Mouse (Mus musculus) forebrain, embryonic 13.5 days (tissue): Measurements from ENCODE around the gene Ly9. TPM values are rescaled to one million over a fixed set of nuclear protein-coding genes. Genes with fewer than 3 reads are reported as not detected.

Source experiments
- ATAC-seq: fragments of 200-750 bp; cut with Nextera tagmentation; 2 replicates; pipeline ENCODE4 v1.8.0; 2017
- H3K27ac ChIP-seq: fragments of 300-500 bp; sonication (generic); 2 replicates; pipeline ENCODE4 v1.5.1; 2015; ENCODE audit warnings: inconsistent platforms, mild to moderate bottlenecking, moderate library complexity
- H3K27me3 ChIP-seq: fragments of 300-500 bp; sonication (generic); 2 replicates; pipeline ENCODE4 v1.6.1; 2015; ENCODE audit warnings: mild to moderate bottlenecking, inconsistent platforms
- H3K36me3 ChIP-seq: fragments of 300-500 bp; sonication (generic); 2 replicates; pipeline ENCODE4 v1.6.1; 2015; ENCODE audit warnings: mild to moderate bottlenecking, inconsistent platforms; ENCODE audit not compliant: poor library complexity, severe bottlenecking
- H3K4me1 ChIP-seq: fragments of 300-500 bp; sonication (generic); 2 replicates; pipeline ENCODE4 v1.6.1; 2015; ENCODE audit warnings: inconsistent platforms
- H3K4me2 ChIP-seq: fragments of 300-500 bp; sonication (generic); 2 replicates; pipeline ENCODE4 v1.6.1; 2015; ENCODE audit warnings: inconsistent platforms, mild to moderate bottlenecking, moderate library complexity
- H3K4me3 ChIP-seq: fragments of 300-500 bp; sonication (generic); 2 replicates; pipeline ENCODE4 v1.5.1; 2015; ENCODE audit warnings: mild to moderate bottlenecking, inconsistent platforms
- H3K9ac ChIP-seq: fragments of 300-500 bp; sonication (generic); 2 replicates; pipeline ENCODE4 v1.6.1; 2015; ENCODE audit warnings: mild to moderate bottlenecking, inconsistent platforms
- H3K9me3 ChIP-seq: fragments of 300-500 bp; sonication (generic); replicated peaks from 2 replicates; pipeline ENCODE4 v1.6.1; 2016; ENCODE audit warnings: inconsistent platforms
- WGBS: fragments of 180-500 bp; shearing (Covaris S2); methylation state at CpG from one replicate; pipeline ENCODE4 v1.1.7; 2015; 5-methylcytosine and 5-hydroxymethylcytosine counted together
- microRNA-seq: library from miRNA; unstranded; fragments of <30 nt; microRNA quantifications from one replicate; pipeline ENCODE4, GENCODE M21; 2016
- polyA plus RNA-seq: library from polyadenylated mRNA; unstranded; fragments of >200 nt; fragmentation: Nextera tagmentation; extraction: Ambion mirVana; gene quantifications from 2 replicates; pipeline ENCODE4 v1.2.1, GENCODE M21; 2015

Ly9 gene
- polyA plus RNA-seq, 1 experiment from 2014 or later, result not detected

GRCm38 (mm10) chr1:171552230-171552629 is 55.0 kb downstream of the Ly9 start:
- Histone ChIP-seq H3K27ac (no peak overlapping the region), H3K4me3 (no peak overlapping the region), H3K36me3 (no peaks in the 10 kb centered on the region), H3K9ac (no peak overlapping the region), H3K9me3 (no peaks in the 10 kb centered on the region), H3K4me2 (no peak overlapping the region), H3K4me1 (no peaks in the 10 kb centered on the region), H3K27me3 (no peaks in the 10 kb centered on the region)
- 84% methylated on average over 2 of the region's 2 CpGs for WGBS
- ATAC-seq, result no peak

- Histone ChIP-seq H3K9me3 (no peaks in the 10 kb centered on the region), H3K27ac (no peak overlapping the region), H3K4me1 (no peaks in the 10 kb centered on the region), H3K4me3 (no peak overlapping the region), H3K27me3 (no peaks in the 10 kb centered on the region), H3K9ac (no peak overlapping the region), H3K4me2 (no peak overlapping the region), H3K36me3 (no peaks in the 10 kb centered on the region)
- 88% methylated on average over 7 of the region's 7 CpGs for WGBS
- no peak for ATAC-seq
Observed at GRCm38 (mm10) chr1:171551326-171551725, 55.9 kb downstream of the Ly9 start.

- 81% methylated on average over 1 of the region's 1 CpGs for WGBS
Observed at GRCm38 (mm10) chr1:171540694-171541093, 66.5 kb downstream of the Ly9 start.

More at GRCm38 (mm10) chr1:171540694-171541093, 66.5 kb downstream of the Ly9 start:
- peaks cover 13% of the 10 kb centered on the region; the same call in 1 of the 2 replicates for H3K9me3 ChIP-seq
- ATAC-seq, result no peak
- no peak overlapping the region for H3K9ac ChIP-seq
- no peaks in the 10 kb centered on the region for H3K36me3 ChIP-seq
- H3K27ac ChIP-seq, result no peak overlapping the region
- no peaks in the 10 kb centered on the region for H3K27me3 ChIP-seq
- no peak overlapping the region for H3K4me3 ChIP-seq
- H3K4me2 ChIP-seq, result no peak overlapping the region
- H3K4me1 ChIP-seq, result no peaks in the 10 kb centered on the region

Small RNA genes within 50 kb of the gene (microRNA-seq; reads per million reads assigned to microRNA genes)
- not detected for gene Mir7683

Other genes starting within 250 kb of the Ly9 start
- 3.3 and 3.8 TPM in 2 replicates for gene Klhdc9, start 246.6 kb downstream of the Ly9 start, polyA plus RNA-seq
- gene Nectin4, start 237.3 kb downstream of the Ly9 start, polyA plus RNA-seq, result 0.31 and 0.32 TPM in 2 replicates
- gene Arhgap30, start 218.5 kb downstream of the Ly9 start, polyA plus RNA-seq, result 0.35 and 0.36 TPM in 2 replicates
- gene Usf1, start 196.1 kb downstream of the Ly9 start, polyA plus RNA-seq, result 205 and 211 TPM in 2 replicates
- 12.2 and 12.3 TPM in 2 replicates for gene Tstd1, start 188.5 kb downstream of the Ly9 start, polyA plus RNA-seq
- 8.4 and 9.7 TPM in 2 replicates for gene F11r, start 169.9 kb downstream of the Ly9 start, polyA plus RNA-seq
- 23.0 and 24.5 TPM in 2 replicates for gene Alyref2, start 103.9 kb downstream of the Ly9 start, polyA plus RNA-seq
- gene Itln1, start 72.1 kb downstream of the Ly9 start, polyA plus RNA-seq, result not detected in 2 replicates
- gene Cd244a, start 48.2 kb downstream of the Ly9 start, polyA plus RNA-seq, result not detected in 2 replicates
- gene Slamf7, start 45.6 kb upstream of the Ly9 start, polyA plus RNA-seq, result not detected in 2 replicates
- gene Cd48, start 74.6 kb upstream of the Ly9 start, polyA plus RNA-seq, result 0.44 and 0.93 TPM in 2 replicates
- gene Slamf1, start 159.7 kb upstream of the Ly9 start, polyA plus RNA-seq, result 0.10 and 0.11 TPM in 2 replicates
- 0.58 and 0.64 TPM in 2 replicates for gene Cd84, start 232.3 kb upstream of the Ly9 start, polyA plus RNA-seq